ENCODE assay signal across 27 mouse cellular contexts in genomic region chr14:118900911-118901310, GRCm38 (mm10). TPM values are rescaled to one million over a fixed set of nuclear protein-coding genes. Genes with fewer than 3 reads are reported as not detected.
DNase-seq lines count a peak whose midpoint lies in the region; ATAC-seq and TF ChIP-seq lines count a peak whose summit lies in the region.
"Had no signal": no experiment of that assay in that cellular context is flagged by ENCODE, and none has a peak within 500 bp of the region (broad histone marks: within the 10 kb centered on the region; RNA-seq: fewer than 3 reads in every experiment).

No protein-coding gene starts in this region.

- DNase-seq in hindbrain, postnatal 0 days (ENCODE audit: low spot score): no peak
- DNase-seq in hindbrain, embryonic 14.5 days (ENCODE audit: low spot score): no peak
- no peak for DNase-seq in liver, postnatal 0 days
- DNase-seq in liver: no peak
- peak; percentile 20 for DNase-seq in splenic B cell, adult 2 months (ENCODE audit: low read depth, low spot score)
- DNase-seq in spleen, postnatal 10 days (ENCODE audit: low spot score in 2 of 2): no peak
- DNase-seq: adrenal gland, postnatal 10 days; cerebellum, adult 9-10 months; cerebellum, postnatal 36 days; gastrocnemius, postnatal 25 days; heart, adult 18-20 months; heart, postnatal 36 days; kidney, adult 18-20 months; kidney, postnatal 4 days; layer of hippocampus, adult 9-11 months; lung, postnatal 14 days; thymus, postnatal 25 days had no signal

- no peak overlapping the region for H3K4me2 ChIP-seq in hindbrain, postnatal 0 days (ENCODE audit: low read depth, low read length)
- no peak overlapping the region for H3K4me2 ChIP-seq in hindbrain, embryonic 14.5 days (replicated peaks)
- H3K4me2 ChIP-seq in liver, postnatal 0 days (ENCODE audit: low read depth, low read length): no peak overlapping the region
- H3K4me2 ChIP-seq: forebrain, embryonic 13.5 days; heart, embryonic 11.5 days; hindbrain, embryonic 12.5 days; kidney, embryonic 15.5 days; limb, embryonic 15.5 days; midbrain, embryonic 11.5 days; neural tube, embryonic 13.5 days; stomach, embryonic 15.5 days had no signal

- peak; percentile 14; the same call in 1 of the 2 replicates for TF ChIP-seq CTCF in hindbrain, postnatal 0 days (IDR thresholded peaks at IDR 0.05; ENCODE audit: low read depth)
- peak; percentile 34; the same call in 1 of the 2 replicates for TF ChIP-seq CTCF in liver, postnatal 0 days (IDR thresholded peaks at IDR 0.05; ENCODE audit: low read depth)
- TF ChIP-seq CTCF in E14TG2a.4 (conservative IDR thresholded peaks at IDR 0.05; ENCODE audit: low read length): peak; percentile 72

- H3K9me3 ChIP-seq in hindbrain, postnatal 0 days (ENCODE audit: low read length): no peaks in the 10 kb centered on the region
- H3K9me3 ChIP-seq in hindbrain, embryonic 14.5 days (ENCODE audit: control insufficient read depth, low read length): no peaks in the 10 kb centered on the region
- H3K9me3 ChIP-seq in liver, postnatal 0 days (ENCODE audit: low read length): no peaks in the 10 kb centered on the region
- no peaks in the 10 kb centered on the region for H3K9me3 ChIP-seq in E14TG2a.4 (ENCODE audit: low read length)
- H3K9me3 ChIP-seq: forebrain, embryonic 13.5 days; kidney, embryonic 15.5 days; limb, embryonic 10.5 days; limb, embryonic 15.5 days; stomach, embryonic 15.5 days had no signal

- 98% methylated on average over 1 of the region's 1 CpGs for WGBS in hindbrain, postnatal 0 days
- 97% methylated on average over 1 of the region's 1 CpGs for WGBS in hindbrain, embryonic 14.5 days
- whole genome bisulfite sequencing in liver, postnatal 0 days (ENCODE audit: insufficient replicate concordance): 93% methylated on average over 1 of the region's 1 CpGs

- no peaks in the 10 kb centered on the region for H3K27me3 ChIP-seq in hindbrain, postnatal 0 days (ENCODE audit: insufficient read depth, low read length)
- H3K27me3 ChIP-seq in hindbrain, embryonic 14.5 days (ENCODE audit: control insufficient read depth, insufficient read depth, low read length): no peaks in the 10 kb centered on the region
- no peaks in the 10 kb centered on the region for H3K27me3 ChIP-seq in liver, postnatal 0 days (ENCODE audit: insufficient read depth, low read length)
- no peaks in the 10 kb centered on the region for H3K27me3 ChIP-seq in E14TG2a.4 (ENCODE audit: insufficient read depth, low read length)
- no peaks in the 10 kb centered on the region for H3K27me3 ChIP-seq in splenic B cell, adult 2 months (ENCODE audit: control insufficient read depth, insufficient read depth, low read length, poor library complexity, severe bottlenecking)
- H3K27me3 ChIP-seq: forebrain, embryonic 13.5 days; hindbrain, embryonic 12.5 days; kidney, embryonic 15.5 days; limb, embryonic 15.5 days; neural tube, embryonic 13.5 days; stomach, embryonic 15.5 days had no signal

- no peak overlapping the region for H3K27ac ChIP-seq in hindbrain, postnatal 0 days
- no peak overlapping the region for H3K27ac ChIP-seq in hindbrain, embryonic 14.5 days
- H3K27ac ChIP-seq in liver, postnatal 0 days (ENCODE audit: low read depth): no peak overlapping the region
- H3K27ac ChIP-seq: forebrain, embryonic 13.5 days; hindbrain, embryonic 12.5 days; kidney, embryonic 15.5 days; limb, embryonic 10.5 days; limb, embryonic 15.5 days; neural tube, embryonic 13.5 days; stomach, embryonic 15.5 days had no signal

- TF ChIP-seq EP300 in liver, postnatal 0 days (IDR thresholded peaks at IDR 0.05; ENCODE audit: low read depth): no peak

- H3K36me3 ChIP-seq in hindbrain, postnatal 0 days (ENCODE audit: insufficient read depth, low read length): peaks cover 48% of the 10 kb centered on the region
- H3K36me3 ChIP-seq in hindbrain, embryonic 14.5 days (replicated peaks; ENCODE audit: control insufficient read depth, insufficient read depth): peaks cover 96% of the 10 kb centered on the region
- no peaks in the 10 kb centered on the region for H3K36me3 ChIP-seq in liver, postnatal 0 days (replicated peaks; ENCODE audit: insufficient read depth, low read length)
- H3K36me3 ChIP-seq in E14TG2a.4 (ENCODE audit: insufficient read depth, low read length): peaks cover 38% of the 10 kb centered on the region
- H3K36me3 ChIP-seq in splenic B cell, adult 2 months (ENCODE audit: control insufficient read depth, insufficient read depth, low read length, poor library complexity, severe bottlenecking): no peaks in the 10 kb centered on the region

- H3K4me3 ChIP-seq in hindbrain, postnatal 0 days (ENCODE audit: low read length): no peak overlapping the region
- H3K4me3 ChIP-seq in hindbrain, embryonic 14.5 days (replicated peaks; ENCODE audit: low read length): no peak overlapping the region
- no peak overlapping the region for H3K4me3 ChIP-seq in liver, postnatal 0 days (ENCODE audit: low read depth, low read length)
- no peak overlapping the region for H3K4me3 ChIP-seq in E14TG2a.4 (replicated peaks; ENCODE audit: low read length)
- H3K4me3 ChIP-seq: forebrain, embryonic 13.5 days; hindbrain, embryonic 12.5 days; kidney, embryonic 15.5 days; limb, embryonic 10.5 days; limb, embryonic 15.5 days; neural tube, embryonic 13.5 days; stomach, embryonic 15.5 days had no signal

- no peak for ATAC-seq in hindbrain, postnatal 0 days
- no peak for ATAC-seq in hindbrain, embryonic 14.5 days (ENCODE audit: low FRiP score)
- no peak for ATAC-seq in liver, postnatal 0 days
- ATAC-seq: forebrain, embryonic 13.5 days had no signal

- H3K9ac ChIP-seq in hindbrain, postnatal 0 days (replicated peaks; ENCODE audit: low read length): no peak overlapping the region
- H3K9ac ChIP-seq in hindbrain, embryonic 14.5 days: no peak overlapping the region
- H3K9ac ChIP-seq in liver, postnatal 0 days (replicated peaks): no peak overlapping the region
- H3K9ac ChIP-seq: forebrain, embryonic 13.5 days; hindbrain, embryonic 12.5 days; kidney, embryonic 15.5 days; limb, embryonic 15.5 days; neural tube, embryonic 13.5 days; stomach, embryonic 15.5 days had no signal

- no peaks in the 10 kb centered on the region for H3K4me1 ChIP-seq in hindbrain, postnatal 0 days (ENCODE audit: insufficient read depth, low read length)
- H3K4me1 ChIP-seq in hindbrain, embryonic 14.5 days (replicated peaks; ENCODE audit: control insufficient read depth, insufficient read depth, low read length): no peaks in the 10 kb centered on the region
- no peaks in the 10 kb centered on the region for H3K4me1 ChIP-seq in liver, postnatal 0 days (ENCODE audit: insufficient read depth)
- no peaks in the 10 kb centered on the region for H3K4me1 ChIP-seq in E14TG2a.4 (replicated peaks; ENCODE audit: low read depth, low read length)
- H3K4me1 ChIP-seq: limb, embryonic 15.5 days; stomach, embryonic 15.5 days had no signal

RNA-seq across cellular contexts. Expression of gene Dzip1, which starts 24.3 kb away (rescaled TPM):
- total RNA-seq in hindbrain, postnatal 0 days (2014; rRNA removed): 352 and 378 TPM in 2 replicates
- polyA plus RNA-seq in hindbrain, postnatal 0 days (2015; fragmentation: Nextera tagmentation; extraction: Ambion mirVana): 99.0 and 102 TPM in 2 replicates
- polyA plus RNA-seq in hindbrain, embryonic 14.5 days (2014; fragmentation: Nextera tagmentation; extraction: Ambion mirVana): 105 and 122 TPM in 2 replicates
- 0.42 and 0.75 TPM in 2 replicates for polyA plus RNA-seq in liver, postnatal 0 days (2015; fragmentation: Nextera tagmentation; extraction: Ambion mirVana)

RNA-seq across cellular contexts. Expression of gene Dnajc3, which starts 36.9 kb away (rescaled TPM):
- total RNA-seq in hindbrain, postnatal 0 days (2014; rRNA removed): 16.7 and 19.0 TPM in 2 replicates
- 22.8 and 23.2 TPM in 2 replicates for polyA plus RNA-seq in hindbrain, postnatal 0 days (2015; fragmentation: Nextera tagmentation; extraction: Ambion mirVana)
- polyA plus RNA-seq in hindbrain, embryonic 14.5 days (2014; fragmentation: Nextera tagmentation; extraction: Ambion mirVana): 25.3 and 29.9 TPM in 2 replicates
- polyA plus RNA-seq in liver, postnatal 0 days (2015; fragmentation: Nextera tagmentation; extraction: Ambion mirVana): 53.6 and 55.3 TPM in 2 replicates

Comparison
In these comparisons a context has a peak if more than half of its experiments do, and no peak if none do; other contexts are left out.
1. CTCF ChIP-seq: peak in every context shown above with its lines; median percentile 72 in E14TG2a.4; 34 in liver, postnatal 0 days; 14 in hindbrain, postnatal 0 days.
2. RNA of gene Dzip1, which starts 24.3 kb away (polyA plus RNA-seq): 105 to 122 TPM in hindbrain, embryonic 14.5 days and 99.0 to 102 TPM in hindbrain, postnatal 0 days; 0.42 to 0.75 TPM in liver, postnatal 0 days; every median in the first group is over 10 times any median in the second.